In genomic region chr2:148771397-148771796, GRCm38 (mm10) we compare ENCODE assay signal across 26 mouse cellular contexts. TPM values are rescaled to one million over a fixed set of nuclear protein-coding genes. Genes with fewer than 3 reads are reported as not detected.
"Had no signal": no experiment of that assay in that cellular context is flagged by ENCODE, and none has a peak within 500 bp of the region (broad histone marks: within the 10 kb centered on the region; RNA-seq: fewer than 3 reads in every experiment).

Gene Cst11 (minus strand): TSS chr2:148771497.

RNA-seq across cellular contexts. Expression of gene Cst11, which starts in this region (rescaled TPM):
- polyA plus RNA-seq: heart, embryonic 11.5 days; heart, embryonic 12.5 days; heart, embryonic 13.5 days; heart, embryonic 14.5 days; heart, embryonic 15.5 days; heart, embryonic 16.5 days; heart, postnatal 0 days; hindbrain, embryonic 10.5 days; hindbrain, embryonic 11.5 days; hindbrain, embryonic 12.5 days; hindbrain, embryonic 13.5 days; hindbrain, embryonic 14.5 days; hindbrain, embryonic 15.5 days; hindbrain, embryonic 16.5 days; hindbrain, postnatal 0 days; inflammation-experienced regulatory T-cells, adult 6 months; intestine, embryonic 14.5 days; intestine, embryonic 15.5 days; intestine, embryonic 16.5 days; intestine, postnatal 0 days; kidney, adult 2 months; kidney, embryonic 14.5 days; kidney, embryonic 15.5 days; kidney, embryonic 16.5 days; kidney, postnatal 0 days; large intestine, adult 2 months had no signal
